8 mouse cellular contexts compared by ENCODE assay signal in the genomic region with DNA sequence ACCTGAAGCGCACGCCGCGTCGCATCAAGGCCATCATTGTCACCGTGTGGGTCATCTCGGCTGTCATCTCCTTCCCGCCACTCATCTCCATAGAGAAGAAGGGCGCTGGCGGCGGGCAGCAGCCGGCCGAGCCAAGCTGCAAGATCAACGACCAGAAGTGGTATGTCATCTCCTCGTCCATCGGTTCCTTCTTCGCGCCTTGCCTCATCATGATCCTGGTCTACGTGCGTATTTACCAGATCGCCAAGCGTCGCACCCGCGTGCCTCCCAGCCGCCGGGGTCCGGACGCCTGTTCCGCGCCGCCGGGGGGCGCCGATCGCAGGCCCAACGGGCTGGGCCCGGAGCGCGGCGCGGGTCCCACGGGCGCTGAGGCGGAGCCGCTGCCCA. TPM values are rescaled to one million over a fixed set of nuclear protein-coding genes. Genes with fewer than 3 reads are reported as not detected.
A peak's percentile ranks its signal among the peaks of the same experiment; 100 is the strongest.
DNase-seq lines count a peak whose midpoint lies in the region; ATAC-seq and TF ChIP-seq lines count a peak whose summit lies in the region.

No protein-coding gene starts in this region.

- intact Hi-C loops in gastrocnemius, adult 2 months (cut with DNase I), result loop anchor here (10.0 kb wide), 2 partner anchors 198 to 1158 kb away; no protein-coding TSS in a partner anchor
- intact Hi-C loops in gastrocnemius, postnatal 36 days (cut with DNase I), result loop anchor here (5.0 kb wide), 2 partner anchors 71 to 201 kb away; no protein-coding TSS in a partner anchor

- H3K4me3 ChIP-seq in gastrocnemius, adult 2 months, result peak overlapping the region; percentile 81
- H3K4me3 ChIP-seq in forebrain, embryonic 10.5 days, result peak overlapping the region; percentile 66
- peak overlapping the region; percentile 55 for H3K4me3 ChIP-seq in limb, embryonic 12.5 days (replicated peaks)
- peak overlapping the region; percentile 79 for H3K4me3 ChIP-seq in small intestine, adult 2 months (ENCODE audit: low read depth, low read length)

- no peak for DNase-seq in gastrocnemius, adult 2 months
- no peak for DNase-seq in gastrocnemius, postnatal 36 days
- peak; percentile 8 for DNase-seq in CD4-positive helper T cell, adult 2 months (ENCODE audit: low read depth, low spot score)
- peak; percentile 18 for DNase-seq in forebrain, embryonic 10.5 days (ENCODE audit: extremely low spot score, low spot score)
- DNase-seq in adrenal gland, adult 18-20 months (ENCODE audit: low spot score in 2 of 2), result no peak
- no peak for DNase-seq in cerebellum, adult 18-20 months

- TF ChIP-seq POLR2A in small intestine, adult 2 months (IDR thresholded peaks at IDR 0.05; ENCODE audit: low read depth, low read length), result no peak

- under 1% methylated on average over 46 of the region's 46 CpGs for WGBS in forebrain, embryonic 10.5 days
- WGBS in limb, embryonic 12.5 days, result 2% methylated on average over 45 of the region's 46 CpGs
- under 1% methylated on average over 46 of the region's 46 CpGs for WGBS in small intestine, adult 2 months

- H3K9ac ChIP-seq in limb, embryonic 12.5 days (replicated peaks), result peak overlapping the region; percentile 57

- no peak overlapping the region for H3K27ac ChIP-seq in gastrocnemius, adult 2 months
- peak overlapping the region; percentile 35; the same call in 1 of the 2 replicates for H3K27ac ChIP-seq in forebrain, embryonic 10.5 days
- H3K27ac ChIP-seq in limb, embryonic 12.5 days, result no peak overlapping the region
- no peak overlapping the region for H3K27ac ChIP-seq in small intestine, adult 2 months (ENCODE audit: insufficient read depth, low read depth, low read length)

- peaks cover 42% of the 10 kb centered on the region for H3K4me1 ChIP-seq in forebrain, embryonic 10.5 days
- H3K4me1 ChIP-seq in limb, embryonic 12.5 days (replicated peaks), result peaks cover 30% of the 10 kb centered on the region
- peaks cover 22% of the 10 kb centered on the region for H3K4me1 ChIP-seq in small intestine, adult 2 months (ENCODE audit: control insufficient read depth, insufficient read depth, insufficient read length, low read length)

- peak overlapping the region; percentile 99 for H3K4me2 ChIP-seq in limb, embryonic 12.5 days

- peaks cover 82% of the 10 kb centered on the region for H3K27me3 ChIP-seq in forebrain, embryonic 10.5 days (ENCODE audit: poor library complexity, severe bottlenecking)
- H3K27me3 ChIP-seq in limb, embryonic 12.5 days, result peaks cover 78% of the 10 kb centered on the region
- peaks cover 19% of the 10 kb centered on the region for H3K27me3 ChIP-seq in small intestine, adult 2 months (ENCODE audit: control insufficient read depth, insufficient read depth, low read length)

- H3K9me3 ChIP-seq in forebrain, embryonic 10.5 days, result no peaks in the 10 kb centered on the region
- H3K9me3 ChIP-seq in limb, embryonic 12.5 days, result no peaks in the 10 kb centered on the region

- peak; percentile 1; the same call in 1 of the 2 replicates for TF ChIP-seq CTCF in gastrocnemius, adult 2 months (IDR thresholded peaks at IDR 0.05)
- TF ChIP-seq CTCF in small intestine, adult 2 months (IDR thresholded peaks at IDR 0.05; ENCODE audit: extremely low read depth, insufficient read length, insufficient replicate concordance, low read depth, low read length), result no peak

- H3K36me3 ChIP-seq in forebrain, embryonic 10.5 days (replicated peaks), result no peaks in the 10 kb centered on the region
- H3K36me3 ChIP-seq in limb, embryonic 12.5 days, result no peaks in the 10 kb centered on the region
- H3K36me3 ChIP-seq in small intestine, adult 2 months (ENCODE audit: control insufficient read depth, insufficient read depth, low read length), result no peaks in the 10 kb centered on the region

- ATAC-seq in limb, embryonic 12.5 days (ENCODE audit: insufficient number of reproducible peaks, insufficient read depth, low FRiP score, low TSS enrichment, low read depth), result no peak

RNA-seq across cellular contexts. Expression of a gene that starts 2.7 kb away (rescaled TPM):
- total RNA-seq in gastrocnemius, adult 2 months (2021), result under 1 TPM; 0.28 to 0.36 TPM
- total RNA-seq in gastrocnemius, postnatal 36 days (2021), result under 1 TPM; 0.25 to 0.46 TPM
- polyA plus RNA-seq in forebrain, embryonic 10.5 days (2016; fragmentation: Nextera tagmentation; extraction: Ambion mirVana), result 0.67 and 0.73 TPM in 2 replicates
- 0.11 and 0.27 TPM in 2 replicates for polyA plus RNA-seq in limb, embryonic 12.5 days (2016; fragmentation: Nextera tagmentation; extraction: Ambion mirVana)
- 6.8 TPM in 2 replicates for polyA plus RNA-seq in small intestine, adult 2 months (2012; rRNA removed)
- total RNA-seq in adrenal gland, adult 18-20 months (2021), result under 1 TPM; 0.33 to 0.38 TPM

Comparison
In these comparisons a context has a peak if more than half of its experiments do, and no peak if none do; other contexts are left out.
1. DNase-seq: peak in CD4-positive helper T cell, adult 2 months (single experiment) and forebrain, embryonic 10.5 days (single experiment); none in gastrocnemius, adult 2 months (single experiment), gastrocnemius, postnatal 36 days (0 of 2), adrenal gland, adult 18-20 months (0 of 2) and cerebellum, adult 18-20 months (0 of 2).
2. Peak in every context shown above with its lines, with median percentiles within 50 percentile points of each other: H3K4me3 ChIP-seq.